Mouse (Mus musculus) hindbrain, embryonic 16.5 days (tissue): ENCODE results near the gene Lbhd2. TPM values are rescaled to one million over a fixed set of nuclear protein-coding genes. Genes with fewer than 3 reads are reported as not detected.

Experiments
- ATAC-seq: fragments of 200-750 bp; cut with Nextera tagmentation; 2 replicates; pipeline ENCODE4 v1.8.0; 2017; ENCODE audit warnings: moderate TSS enrichment, moderate library complexity
- H3K27ac ChIP-seq: fragments of 300-500 bp; sonication (generic); 2 replicates; pipeline ENCODE4 v1.5.1; 2014; ENCODE audit warnings: low read depth, mild to moderate bottlenecking, control low read depth, low read length, moderate library complexity
- H3K27me3 ChIP-seq: fragments of 300-500 bp; sonication (generic); replicated peaks from 2 replicates; pipeline ENCODE4 v1.6.1; 2014; ENCODE audit warnings: low read length; ENCODE audit not compliant: control insufficient read depth, insufficient read depth
- H3K36me3 ChIP-seq: fragments of 300-500 bp; sonication (generic); 2 replicates; pipeline ENCODE4 v1.6.1; 2014; ENCODE audit warnings: mild to moderate bottlenecking, low read length, moderate library complexity, mixed read lengths; ENCODE audit not compliant: control insufficient read depth, insufficient read depth
- H3K4me1 ChIP-seq: fragments of 300-500 bp; sonication (generic); 2 replicates; pipeline ENCODE4 v1.6.1; 2014; ENCODE audit warnings: low read depth, low read length; ENCODE audit not compliant: control insufficient read depth, insufficient read depth
- H3K4me2 ChIP-seq: fragments of 300-500 bp; sonication (generic); 2 replicates; pipeline ENCODE4 v1.6.1; 2014; ENCODE audit warnings: mild to moderate bottlenecking, low read length, control low read depth, moderate library complexity
- H3K4me3 ChIP-seq: fragments of 300-500 bp; sonication (generic); 2 replicates; pipeline ENCODE4 v1.5.1; 2014; ENCODE audit warnings: mild to moderate bottlenecking, low read length, control low read depth, moderate library complexity
- H3K9ac ChIP-seq: fragments of 300-500 bp; sonication (generic); 2 replicates; pipeline ENCODE4 v1.6.1; 2014; ENCODE audit warnings: low read depth, mild to moderate bottlenecking, control low read depth, low read length, moderate library complexity
- H3K9me3 ChIP-seq: fragments of 300-500 bp; sonication (generic); 2 replicates; pipeline ENCODE4 v1.6.1; 2014; ENCODE audit warnings: mild to moderate bottlenecking, low read length, moderate library complexity; ENCODE audit not compliant: control insufficient read depth
- WGBS: fragments of 180-500 bp; shearing (Covaris S2); extraction: QIAGEN DNeasy Blood & Tissue Kit; methylation state at CpG from one replicate; pipeline ENCODE4 v1.1.7; 2014; 5-methylcytosine and 5-hydroxymethylcytosine counted together
- polyA plus RNA-seq: library from polyadenylated mRNA; unstranded; fragments of >200 nt; fragmentation: Nextera tagmentation; extraction: Ambion mirVana; gene quantifications from 2 replicates; pipeline ENCODE4 v1.2.1, GENCODE M21; 2015

Lbhd2 gene
- polyA plus RNA-seq, 1 experiment from 2014 or later = 3.3 TPM

- H3K9ac ChIP-seq = no peak overlapping the region
- ATAC-seq = peak; percentile 86
- no peaks in the 10 kb centered on the region for H3K36me3 ChIP-seq
- H3K4me2 ChIP-seq = peak overlapping the region; percentile 32; the same call in 1 of the 2 replicates
- H3K27me3 ChIP-seq = peaks cover 6% of the 10 kb centered on the region
- H3K27ac ChIP-seq = no peak overlapping the region; the same call in 1 of the 2 replicates
- WGBS = 17% methylated on average over 7 of the region's 7 CpGs
- H3K4me3 ChIP-seq = no peak overlapping the region
- no peaks in the 10 kb centered on the region for H3K9me3 ChIP-seq
- H3K4me1 ChIP-seq = peaks cover 21% of the 10 kb centered on the region
Observed at GRCm38 (mm10) chr12:111434164-111434744, 27.6 kb downstream of the Lbhd2 start.

GRCm38 (mm10) chr12:111434745-111435327 lies 28.2 kb downstream of the Lbhd2 start:
- peaks cover 17% of the 10 kb centered on the region for H3K4me1 ChIP-seq
- H3K9ac ChIP-seq = no peak overlapping the region
- H3K4me3 ChIP-seq = no peak overlapping the region
- H3K27me3 ChIP-seq = peaks cover 6% of the 10 kb centered on the region
- no peak overlapping the region; the same call in 1 of the 2 replicates for H3K4me2 ChIP-seq
- H3K36me3 ChIP-seq = no peaks in the 10 kb centered on the region
- no peak for ATAC-seq
- H3K27ac ChIP-seq = no peak overlapping the region; the same call in 1 of the 2 replicates
- 33% methylated on average over 7 of the region's 8 CpGs for WGBS
- no peaks in the 10 kb centered on the region for H3K9me3 ChIP-seq

- Histone ChIP-seq H3K9me3 (no peaks in the 10 kb centered on the region), H3K27ac (no peak overlapping the region), H3K4me1 (peaks cover 10% of the 10 kb centered on the region), H3K4me3 (no peak overlapping the region), H3K4me2 (no peak overlapping the region), H3K36me3 (no peaks in the 10 kb centered on the region), H3K27me3 (peaks cover 2% of the 10 kb centered on the region; the same call in 1 of the 2 replicates), H3K9ac (no peak overlapping the region)
- 81% methylated on average over 3 of the region's 3 CpGs for WGBS
- no peak for ATAC-seq
Observed at GRCm38 (mm10) chr12:111436170-111436569, 29.6 kb downstream of the Lbhd2 start.

GRCm38 (mm10) chr12:111436640-111437039 lies 30.0 kb downstream of the Lbhd2 start:
- H3K4me3 ChIP-seq = no peak overlapping the region
- no peak for ATAC-seq
- H3K27me3 ChIP-seq = peaks cover 4% of the 10 kb centered on the region; the same call in 1 of the 2 replicates
- WGBS = 80% methylated on average over 8 of the region's 8 CpGs
- peaks cover 10% of the 10 kb centered on the region for H3K4me1 ChIP-seq
- H3K27ac ChIP-seq = no peak overlapping the region
- H3K4me2 ChIP-seq = no peak overlapping the region
- no peak overlapping the region for H3K9ac ChIP-seq
- no peaks in the 10 kb centered on the region for H3K9me3 ChIP-seq
- no peaks in the 10 kb centered on the region for H3K36me3 ChIP-seq

GRCm38 (mm10) chr12:111437222-111437900 lies 30.8 kb downstream of the Lbhd2 start:
- H3K4me1 ChIP-seq = peaks cover 13% of the 10 kb centered on the region
- no peak overlapping the region for H3K27ac ChIP-seq
- no peak overlapping the region for H3K4me3 ChIP-seq
- no peaks in the 10 kb centered on the region for H3K36me3 ChIP-seq
- H3K27me3 ChIP-seq = peaks cover 11% of the 10 kb centered on the region
- no peak for ATAC-seq
- H3K9ac ChIP-seq = no peak overlapping the region
- no peak overlapping the region for H3K4me2 ChIP-seq
- no peaks in the 10 kb centered on the region for H3K9me3 ChIP-seq
- WGBS = 76% methylated on average over 5 of the region's 5 CpGs

GRCm38 (mm10) chr12:111438850-111439249 lies 32.2 kb downstream of the Lbhd2 start:
- Histone ChIP-seq H3K27me3 (peaks cover 26% of the 10 kb centered on the region), H3K9ac (no peak overlapping the region), H3K4me3 (no peak overlapping the region), H3K36me3 (no peaks in the 10 kb centered on the region), H3K4me2 (no peak overlapping the region), H3K27ac (no peak overlapping the region), H3K4me1 (peaks cover 18% of the 10 kb centered on the region), H3K9me3 (no peaks in the 10 kb centered on the region)
- WGBS = 88% methylated on average over 6 of the region's 6 CpGs
- ATAC-seq = no peak

- no peak overlapping the region for H3K4me3 ChIP-seq
- no peak overlapping the region for H3K4me2 ChIP-seq
- H3K27me3 ChIP-seq = peaks cover 46% of the 10 kb centered on the region
- 93% methylated on average over 9 of the region's 9 CpGs for WGBS
- no peaks in the 10 kb centered on the region for H3K36me3 ChIP-seq
- H3K27ac ChIP-seq = no peak overlapping the region
- no peaks in the 10 kb centered on the region for H3K9me3 ChIP-seq
- no peak for ATAC-seq
- H3K9ac ChIP-seq = no peak overlapping the region
- H3K4me1 ChIP-seq = peaks cover 13% of the 10 kb centered on the region
Observed at GRCm38 (mm10) chr12:111440701-111441373, 34.2 kb downstream of the Lbhd2 start.

- Histone ChIP-seq H3K4me3 (no peak overlapping the region), H3K4me1 (peaks cover 17% of the 10 kb centered on the region), H3K9me3 (no peaks in the 10 kb centered on the region), H3K36me3 (no peaks in the 10 kb centered on the region), H3K9ac (no peak overlapping the region), H3K27ac (no peak overlapping the region), H3K27me3 (peaks cover 53% of the 10 kb centered on the region), H3K4me2 (no peak overlapping the region)
- ATAC-seq = no peak
- 62% methylated on average over 3 of the region's 3 CpGs for WGBS
Observed at GRCm38 (mm10) chr12:111441523-111441922, 34.9 kb downstream of the Lbhd2 start.
